Mouse (Mus musculus): ENCODE results near the gene Ccdc160. TPM values are rescaled to one million over a fixed set of nuclear protein-coding genes. Genes with fewer than 3 reads are reported as not detected.

Ccdc160 gene
- polyA plus RNA-seq, 1 experiment from 2014 or later, result 1.00 TPM

DNA sequence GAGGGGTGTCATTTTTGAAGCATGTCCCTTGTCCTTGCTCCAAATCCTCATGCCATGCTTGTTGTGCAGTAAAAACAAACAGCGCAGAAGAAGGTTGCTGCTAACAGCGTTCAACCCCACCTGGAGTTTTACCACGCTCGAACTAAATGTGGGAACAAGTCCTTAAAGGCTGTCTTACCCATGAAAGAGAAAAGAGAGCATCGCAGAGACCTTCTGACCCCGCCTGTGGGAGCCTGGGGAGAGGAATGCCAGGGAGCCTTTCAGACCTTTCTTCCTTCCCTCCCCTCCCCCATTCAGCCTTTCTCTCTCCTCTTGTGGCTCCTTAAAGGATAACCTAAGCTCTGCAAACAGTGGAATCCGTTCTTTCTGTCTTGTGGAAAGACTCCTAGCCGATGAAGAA is 4.8 kb downstream of the Ccdc160 start:
- Histone ChIP-seq H3K4me1 (ENCODE audit: control insufficient read depth, insufficient read depth, low read length) (no peaks in the 10 kb centered on the region), H3K36me3 (ENCODE audit: control insufficient read depth, insufficient read depth, low read length) (no peaks in the 10 kb centered on the region), H3K9ac (replicated peaks; ENCODE audit: low read depth, low read length) (no peak overlapping the region), H3K4me3 (ENCODE audit: low read depth, low read length) (no peak overlapping the region), H3K9me3 (ENCODE audit: control insufficient read depth, low read depth, low read length) (no peaks in the 10 kb centered on the region), H3K27ac (ENCODE audit: low read length) (no peak overlapping the region), H3K27me3 (ENCODE audit: control insufficient read depth, insufficient read depth, low read length) (no peaks in the 10 kb centered on the region), H3K4me2 (replicated peaks; ENCODE audit: low read depth, low read length) (no peak overlapping the region)
- 26% methylated on average over 8 of the region's 8 CpGs for WGBS
- no peak for ATAC-seq (ENCODE audit: insufficient number of reproducible peaks, insufficient read depth, low FRiP score, low read depth)

GRCm38 (mm10) chrX:52797031-52797625 is 6.1 kb downstream of the Ccdc160 start:
- Histone ChIP-seq H3K36me3 (ENCODE audit: control insufficient read depth, insufficient read depth, low read length) (no peaks in the 10 kb centered on the region), H3K27me3 (ENCODE audit: control insufficient read depth, insufficient read depth, low read length) (no peaks in the 10 kb centered on the region), H3K9ac (replicated peaks; ENCODE audit: low read depth, low read length) (no peak overlapping the region), H3K4me3 (ENCODE audit: low read depth, low read length) (no peak overlapping the region), H3K4me2 (replicated peaks; ENCODE audit: low read depth, low read length) (no peak overlapping the region), H3K4me1 (ENCODE audit: control insufficient read depth, insufficient read depth, low read length) (no peaks in the 10 kb centered on the region), H3K9me3 (ENCODE audit: control insufficient read depth, low read depth, low read length) (no peaks in the 10 kb centered on the region), H3K27ac (ENCODE audit: low read length) (no peak overlapping the region)
- no peak for ATAC-seq (ENCODE audit: insufficient number of reproducible peaks, insufficient read depth, low FRiP score, low read depth)
- WGBS, result 53% methylated on average over 9 of the region's 9 CpGs

DNA sequence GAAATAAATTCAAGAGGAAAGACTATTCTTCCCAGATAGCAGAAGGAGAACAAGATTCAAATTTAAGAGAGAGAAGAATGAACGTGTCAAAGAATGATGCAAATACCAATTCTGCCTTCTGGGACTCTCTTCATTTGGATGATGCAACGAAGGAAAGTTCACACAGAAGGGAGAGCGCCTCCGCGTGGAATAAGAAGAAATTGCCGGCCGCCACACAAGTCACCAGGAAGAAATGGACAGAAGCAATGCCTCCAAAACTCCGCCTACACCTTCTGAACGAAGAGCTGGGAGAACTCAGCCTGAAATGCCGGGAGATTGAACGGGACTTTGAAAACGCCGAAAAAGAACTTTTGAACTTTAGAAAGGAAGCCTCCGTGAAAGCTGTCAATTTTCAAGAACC is 7.3 kb downstream of the Ccdc160 start:
- Histone ChIP-seq H3K9me3 (ENCODE audit: control insufficient read depth, low read depth, low read length) (no peaks in the 10 kb centered on the region), H3K27ac (ENCODE audit: low read length) (no peak overlapping the region), H3K4me1 (ENCODE audit: control insufficient read depth, insufficient read depth, low read length) (no peaks in the 10 kb centered on the region), H3K27me3 (ENCODE audit: control insufficient read depth, insufficient read depth, low read length) (no peaks in the 10 kb centered on the region), H3K9ac (replicated peaks; ENCODE audit: low read depth, low read length) (no peak overlapping the region), H3K4me3 (ENCODE audit: low read depth, low read length) (no peak overlapping the region), H3K4me2 (replicated peaks; ENCODE audit: low read depth, low read length) (no peak overlapping the region), H3K36me3 (ENCODE audit: control insufficient read depth, insufficient read depth, low read length) (no peaks in the 10 kb centered on the region)
- no peak for ATAC-seq (ENCODE audit: insufficient number of reproducible peaks, insufficient read depth, low FRiP score, low read depth)
- WGBS, result 69% methylated on average over 14 of the region's 14 CpGs

DNA sequence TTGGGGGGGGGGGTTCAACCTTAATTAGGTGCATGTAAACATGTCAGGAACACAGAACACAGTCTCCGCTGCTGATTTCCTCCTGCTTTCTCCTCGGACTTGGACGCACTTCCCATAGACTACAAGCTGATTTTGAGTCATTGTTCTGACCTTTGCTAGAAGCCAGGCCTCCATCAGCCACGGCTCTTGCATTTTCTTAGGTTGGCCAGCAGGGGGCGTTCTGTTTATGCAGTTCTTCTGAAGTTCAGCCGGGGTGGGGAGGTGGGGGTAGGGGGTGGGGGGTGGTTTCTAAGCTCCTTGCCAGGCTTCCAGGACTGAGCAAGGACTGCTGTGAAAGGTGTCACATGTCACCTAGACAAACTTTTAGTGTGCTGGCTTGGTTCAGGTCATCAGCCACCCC is 8.6 kb downstream of the Ccdc160 start:
- H3K27ac ChIP-seq (ENCODE audit: low read length), result no peak overlapping the region
- WGBS, result 39% methylated on average over 6 of the region's 6 CpGs
- no peak overlapping the region for H3K4me2 ChIP-seq (replicated peaks; ENCODE audit: low read depth, low read length)
- H3K36me3 ChIP-seq (ENCODE audit: control insufficient read depth, insufficient read depth, low read length), result no peaks in the 10 kb centered on the region
- no peak overlapping the region for H3K4me3 ChIP-seq (ENCODE audit: low read depth, low read length)
- H3K9ac ChIP-seq (replicated peaks; ENCODE audit: low read depth, low read length), result no peak overlapping the region
- no peak for ATAC-seq (ENCODE audit: insufficient number of reproducible peaks, insufficient read depth, low FRiP score, low read depth)
- no peaks in the 10 kb centered on the region for H3K27me3 ChIP-seq (ENCODE audit: control insufficient read depth, insufficient read depth, low read length)
- H3K9me3 ChIP-seq (ENCODE audit: control insufficient read depth, low read depth, low read length), result no peaks in the 10 kb centered on the region
- no peaks in the 10 kb centered on the region for H3K4me1 ChIP-seq (ENCODE audit: control insufficient read depth, insufficient read depth, low read length)

- no peak overlapping the region for H3K4me3 ChIP-seq (ENCODE audit: low read depth, low read length)
- H3K27me3 ChIP-seq (ENCODE audit: control insufficient read depth, insufficient read depth, low read length), result no peaks in the 10 kb centered on the region
- no peaks in the 10 kb centered on the region for H3K9me3 ChIP-seq (ENCODE audit: control insufficient read depth, low read depth, low read length)
- H3K4me2 ChIP-seq (replicated peaks; ENCODE audit: low read depth, low read length), result no peak overlapping the region
- no peaks in the 10 kb centered on the region for H3K4me1 ChIP-seq (ENCODE audit: control insufficient read depth, insufficient read depth, low read length)
- no peak overlapping the region for H3K9ac ChIP-seq (replicated peaks; ENCODE audit: low read depth, low read length)
- WGBS, result 44% methylated on average over 3 of the region's 3 CpGs
- no peak for ATAC-seq (ENCODE audit: insufficient number of reproducible peaks, insufficient read depth, low FRiP score, low read depth)
- no peaks in the 10 kb centered on the region for H3K36me3 ChIP-seq (ENCODE audit: control insufficient read depth, insufficient read depth, low read length)
- H3K27ac ChIP-seq (ENCODE audit: low read length), result no peak overlapping the region
Observed at GRCm38 (mm10) chrX:52819338-52819737, 28.3 kb downstream of the Ccdc160 start.

MicroRNAs encoded within 50 kb of the gene (microRNA counts, 519-probe panel; counts per million panel counts)
- 5,184 counts per million, percentile 95 among the panel's probes with 10 or more counts for microRNA mmu-miR-106a+mmu-miR-17
- not detected for microRNA mmu-miR-18b
- not detected for microRNA mmu-miR-363

Small RNAs within 50 kb of the gene (microRNA-seq; reads per million reads assigned to microRNA genes)
- 29.7 reads per million, percentile 32 among the genes with 10 or more reads in this experiment for gene Mir106a
- gene Mir18b, result 12.0 reads per million, percentile 22 among the genes with 10 or more reads in this experiment
- 3.9 reads per million, percentile 9 among the genes with 10 or more reads in this experiment for gene Mir19b-2
- gene Mir20b, result 21.6 reads per million, percentile 27 among the genes with 10 or more reads in this experiment
- 30.7 reads per million, percentile 33 among the genes with 10 or more reads in this experiment for gene Mir363
- 59.1 reads per million, percentile 41 among the genes with 10 or more reads in this experiment for gene Mir92-2

Other genes starting within 250 kb of the Ccdc160 start
- 750 and 808 TPM in 2 replicates for gene Gpc3, start 177.2 kb upstream of the Ccdc160 start, polyA plus RNA-seq (2014; fragmentation: Nextera tagmentation; extraction: Ambion mirVana)
- 42.6 and 42.7 TPM in 2 replicates for gene Phf6, start 121.1 kb downstream of the Ccdc160 start, polyA plus RNA-seq (2014; fragmentation: Nextera tagmentation; extraction: Ambion mirVana)
- 193 and 209 TPM in 2 replicates for gene Hprt, start 196.9 kb downstream of the Ccdc160 start, polyA plus RNA-seq (2014; fragmentation: Nextera tagmentation; extraction: Ambion mirVana)